14 mouse cellular contexts compared by ENCODE assay signal in the genomic region with DNA sequence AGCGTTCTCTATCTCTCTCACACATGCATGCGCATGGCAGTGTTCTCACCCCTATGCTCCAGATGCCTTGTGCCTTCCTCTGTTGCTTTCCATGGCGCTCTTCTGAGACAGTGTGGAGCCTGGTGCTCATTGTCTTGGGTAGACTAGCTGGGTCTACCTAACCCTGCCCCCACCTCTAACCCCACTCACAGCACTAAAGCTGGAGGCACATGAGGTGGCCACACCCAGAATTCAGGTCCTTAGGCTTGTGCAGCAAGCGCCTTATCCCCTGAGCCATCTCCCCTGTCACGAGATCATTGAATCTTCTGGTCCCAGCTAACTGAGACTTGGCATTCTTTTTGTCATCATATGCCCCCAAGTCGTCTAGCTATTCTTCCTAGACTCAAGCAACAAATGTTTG.
"Had no signal": no experiment of that assay in that cellular context is flagged by ENCODE, and none has a peak within 500 bp of the region (broad histone marks: within the 10 kb centered on the region; RNA-seq: fewer than 3 reads in every experiment).

No protein-coding gene starts in this region.

- H3K4me3 ChIP-seq: kidney, embryonic 15.5 days; limb, embryonic 15.5 days; midbrain, embryonic 13.5 days; myocyte; neural tube, embryonic 15.5 days had no signal

- H3K4me2 ChIP-seq: kidney, embryonic 15.5 days; limb, embryonic 15.5 days; midbrain, embryonic 13.5 days; neural tube, embryonic 15.5 days had no signal

- H3K9ac ChIP-seq: kidney, embryonic 15.5 days; limb, embryonic 15.5 days; liver, embryonic 14.5 days; midbrain, embryonic 13.5 days; neural tube, embryonic 15.5 days had no signal

- H3K4me1 ChIP-seq: limb, embryonic 15.5 days had no signal

- H3K27ac ChIP-seq: kidney, embryonic 15.5 days; limb, embryonic 15.5 days; liver, embryonic 14.5 days; midbrain, embryonic 13.5 days; neural tube, embryonic 15.5 days had no signal

- H3K36me3 ChIP-seq: kidney, embryonic 15.5 days; limb, embryonic 15.5 days; midbrain, embryonic 13.5 days; neural tube, embryonic 15.5 days had no signal

- DNase-seq: kidney, adult 18-20 months; kidney, postnatal 4 days; layer of hippocampus, postnatal 36 days; lung, adult 18-20 months; right cerebral cortex, adult 18-20 months; right cerebral cortex, postnatal 25 days; thymus, adult 2 months; thymus, postnatal 25 days had no signal

- ATAC-seq: midbrain, embryonic 13.5 days had no signal

- H3K9me3 ChIP-seq: kidney, embryonic 15.5 days; limb, embryonic 15.5 days; midbrain, embryonic 13.5 days; neural tube, embryonic 15.5 days had no signal

- H3K27me3 ChIP-seq: kidney, embryonic 15.5 days; limb, embryonic 15.5 days; midbrain, embryonic 13.5 days; neural tube, embryonic 15.5 days had no signal
